Mouse (Mus musculus) lung, embryonic 15.5 days (tissue): ENCODE measurements around the gene Otud7b. TPM values are rescaled to one million over a fixed set of nuclear protein-coding genes. Genes with fewer than 3 reads are reported as not detected.

ENCODE experiments used
- polyA plus RNA-seq: library from polyadenylated mRNA; unstranded; fragments of >200 nt; fragmentation: Nextera tagmentation; extraction: Ambion mirVana; gene quantifications from 2 replicates; pipeline ENCODE4 v1.2.1, GENCODE M21; 2015

Gene Otud7b
- polyA plus RNA-seq, 1 experiment from 2014 or later, result 22.0 TPM

Other genes starting within 250 kb of the Otud7b start
- gene Prpf3, start 248.6 kb upstream of the Otud7b start, polyA plus RNA-seq, result 49.3 and 51.0 TPM in 2 replicates
- 305 and 336 TPM in 2 replicates for gene Mrps21, start 233.0 kb upstream of the Otud7b start, polyA plus RNA-seq
- gene Ciart, start 222.3 kb upstream of the Otud7b start, polyA plus RNA-seq, result 4.9 and 5.2 TPM in 2 replicates
- gene BC028528, start 212.5 kb upstream of the Otud7b start, polyA plus RNA-seq, result 69.8 and 76.9 TPM in 2 replicates
- 37.9 and 47.4 TPM in 2 replicates for gene Aph1a, start 210.6 kb upstream of the Otud7b start, polyA plus RNA-seq
- 11.6 and 11.9 TPM in 2 replicates for gene Car14, start 199.8 kb upstream of the Otud7b start, polyA plus RNA-seq
- gene Anp32e, start 175.3 kb upstream of the Otud7b start, polyA plus RNA-seq, result 222 and 233 TPM in 2 replicates
- gene Plekho1, start 108.5 kb upstream of the Otud7b start, polyA plus RNA-seq, result 36.0 and 38.2 TPM in 2 replicates
- gene Vps45, start 46.1 kb upstream of the Otud7b start, polyA plus RNA-seq, result 32.2 and 33.4 TPM in 2 replicates
- gene Mtmr11, start 57.5 kb downstream of the Otud7b start, polyA plus RNA-seq, result 11.2 and 14.9 TPM in 2 replicates
- 168 and 175 TPM in 2 replicates for gene Sf3b4, start 67.8 kb downstream of the Otud7b start, polyA plus RNA-seq
- 3.7 and 4.4 TPM in 2 replicates for gene Sv2a, start 76.6 kb downstream of the Otud7b start, polyA plus RNA-seq
- gene Bola1, start 115.2 kb downstream of the Otud7b start, polyA plus RNA-seq, result 56.8 and 64.4 TPM in 2 replicates
- 1.1 and 1.4 TPM in 2 replicates for gene Hist2h2ab, start 115.3 kb downstream of the Otud7b start, polyA plus RNA-seq
- 13.7 and 17.4 TPM in 2 replicates for gene Hist2h2ac, start 116.4 kb downstream of the Otud7b start, polyA plus RNA-seq
- gene Hist2h2be, start 116.6 kb downstream of the Otud7b start, polyA plus RNA-seq, result 7.2 and 7.4 TPM in 2 replicates
- gene Hist2h3c2, start 134.6 kb downstream of the Otud7b start, polyA plus RNA-seq, result 9.8 and 13.7 TPM in 2 replicates
- 58.4 and 70.0 TPM in 2 replicates for gene Hist2h2aa2, start 135.7 kb downstream of the Otud7b start, polyA plus RNA-seq
- 20.4 and 20.5 TPM in 2 replicates for gene Hist2h2aa1, start 141.0 kb downstream of the Otud7b start, polyA plus RNA-seq
- 0.45 and 1.9 TPM in 2 replicates for gene Hist2h3c1, start 142.2 kb downstream of the Otud7b start, polyA plus RNA-seq
- 15.9 and 16.1 TPM in 2 replicates for gene Hist2h4, start 158.8 kb downstream of the Otud7b start, polyA plus RNA-seq
- 87.1 and 95.3 TPM in 2 replicates for gene Hist2h3b, start 164.1 kb downstream of the Otud7b start, polyA plus RNA-seq
- gene Hist2h2bb, start 165.2 kb downstream of the Otud7b start, polyA plus RNA-seq, result 10.1 and 18.0 TPM in 2 replicates
- 2.4 and 3.6 TPM in 2 replicates for gene Fcgr1, start 189.4 kb downstream of the Otud7b start, polyA plus RNA-seq